Mouse (Mus musculus) liver, adult 2 months (tissue): ENCODE results near the gene Incenp.

Experiments
- CTCF ChIP-seq: fragments of 200-500 bp; IDR thresholded peaks from 2 replicates; pipeline ENCODE4 v1.5.1; 2011; ENCODE audit warnings: low read depth, low read length, control low read depth
- POLR2A ChIP-seq: fragments of 200-500 bp; IDR thresholded peaks from 2 replicates; pipeline ENCODE4 v1.6.1; 2011; ENCODE audit warnings: low read length, control low read depth; ENCODE audit not compliant: insufficient read depth; ENCODE audit errors: extremely low read depth

DNA sequence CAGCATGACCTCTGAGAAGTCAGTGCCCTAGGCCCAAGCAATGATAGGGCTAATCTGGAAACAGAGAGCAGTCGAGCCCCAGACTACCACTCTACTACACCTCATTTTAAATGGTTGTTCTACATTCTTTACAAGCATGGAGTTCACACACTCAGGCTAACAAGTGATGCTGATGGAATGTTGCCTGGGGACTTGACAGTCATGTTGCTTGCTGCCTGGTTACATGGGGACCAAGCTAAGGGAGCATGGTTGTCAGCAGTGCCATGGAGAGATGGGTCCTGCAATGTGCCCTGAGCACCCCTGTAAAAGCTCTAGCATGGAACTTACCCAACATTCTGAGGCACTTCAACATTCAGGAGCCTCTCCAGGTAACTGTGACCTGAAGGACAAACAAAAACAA is 13.0 kb downstream of the Incenp start:
- TF ChIP-seq POLR2A: no peak
- no peak for TF ChIP-seq CTCF
